Mouse (Mus musculus) heart, embryonic 13.5 days (tissue): Measurements from ENCODE around the gene Pole2. TPM values are rescaled to one million over a fixed set of nuclear protein-coding genes. Genes with fewer than 3 reads are reported as not detected.

Experiments used
- ATAC-seq: fragments of 200-750 bp; cut with Nextera tagmentation; 2 replicates; pipeline ENCODE4 v1.8.0; 2017; ENCODE audit warnings: moderate TSS enrichment; ENCODE audit not compliant: insufficient number of reproducible peaks, low FRiP score, low TSS enrichment; ENCODE audit errors: extremely low read depth
- H3K27ac ChIP-seq: fragments of 300-500 bp; sonication (generic); replicated peaks from 2 replicates; pipeline ENCODE4 v1.5.1; 2015; ENCODE audit warnings: moderate library complexity, mild to moderate bottlenecking, inconsistent platforms
- H3K27me3 ChIP-seq: fragments of 300-500 bp; sonication (generic); replicated peaks from 2 replicates; pipeline ENCODE4 v1.6.1; 2015; ENCODE audit warnings: mild to moderate bottlenecking, inconsistent platforms
- H3K36me3 ChIP-seq: fragments of 300-500 bp; sonication (generic); 2 replicates; pipeline ENCODE4 v1.6.1; 2015; ENCODE audit warnings: mild to moderate bottlenecking, inconsistent platforms
- H3K4me1 ChIP-seq: fragments of 300-500 bp; sonication (generic); 2 replicates; pipeline ENCODE4 v1.6.1; 2015; ENCODE audit warnings: inconsistent platforms
- H3K4me2 ChIP-seq: fragments of 300-500 bp; sonication (generic); 2 replicates; pipeline ENCODE4 v1.6.1; 2015; ENCODE audit warnings: inconsistent platforms, mild to moderate bottlenecking, moderate library complexity
- H3K4me3 ChIP-seq: fragments of 300-500 bp; sonication (generic); 2 replicates; pipeline ENCODE4 v1.5.1; 2015; ENCODE audit warnings: moderate library complexity, mild to moderate bottlenecking, inconsistent platforms
- H3K9ac ChIP-seq: fragments of 300-500 bp; sonication (generic); 2 replicates; pipeline ENCODE4 v1.6.1; 2015; ENCODE audit warnings: inconsistent platforms, mild to moderate bottlenecking, moderate library complexity
- H3K9me3 ChIP-seq: fragments of 300-500 bp; sonication (generic); 2 replicates; pipeline ENCODE4 v1.6.1; 2016; ENCODE audit warnings: inconsistent platforms
- WGBS: fragments of 180-500 bp; shearing (Covaris S2); methylation state at CpG from one replicate; pipeline ENCODE4 v1.1.7; 2015; ENCODE audit warnings: mixed read lengths; 5-methylcytosine and 5-hydroxymethylcytosine counted together
- microRNA-seq: library from miRNA; unstranded; fragments of <30 nt; microRNA quantifications from one replicate; pipeline ENCODE4, GENCODE M21; 2016
- polyA plus RNA-seq: library from polyadenylated mRNA; unstranded; fragments of >200 nt; fragmentation: Nextera tagmentation; extraction: Ambion mirVana; gene quantifications from 2 replicates; pipeline ENCODE4 v1.2.1, GENCODE M21; 2015

Pole2 gene
- polyA plus RNA-seq, 1 experiment from 2014 or later, result 14.6 TPM

DNA sequence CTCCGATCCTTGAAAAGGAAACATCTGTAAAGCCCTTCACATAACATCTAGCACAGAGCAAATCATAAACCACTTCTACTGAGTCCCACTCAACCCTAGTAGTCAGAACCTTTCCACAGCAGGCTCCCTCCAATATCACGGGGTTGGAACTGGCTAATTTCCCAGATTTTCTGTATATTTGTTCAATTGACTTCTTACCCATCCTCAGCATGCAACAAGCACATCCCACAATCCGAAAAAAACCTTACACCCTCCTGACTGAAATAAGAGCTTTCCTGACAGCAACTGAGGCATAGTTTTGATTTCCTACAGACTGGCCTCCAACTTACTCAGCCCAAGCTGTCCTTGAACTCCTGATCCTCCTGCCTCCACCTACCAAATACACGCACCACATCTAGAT, 71.6 kb downstream of the Pole2 start:
- H3K36me3 ChIP-seq, result peaks cover 29% of the 10 kb centered on the region
- H3K4me2 ChIP-seq, result no peak overlapping the region
- H3K9ac ChIP-seq, result no peak overlapping the region
- H3K9me3 ChIP-seq, result no peaks in the 10 kb centered on the region
- H3K4me3 ChIP-seq, result no peak overlapping the region
- H3K27me3 ChIP-seq, result no peaks in the 10 kb centered on the region
- 78% methylated on average over 4 of the region's 4 CpGs for WGBS
- ATAC-seq, result no peak
- no peak overlapping the region for H3K27ac ChIP-seq
- peaks cover 13% of the 10 kb centered on the region for H3K4me1 ChIP-seq

DNA sequence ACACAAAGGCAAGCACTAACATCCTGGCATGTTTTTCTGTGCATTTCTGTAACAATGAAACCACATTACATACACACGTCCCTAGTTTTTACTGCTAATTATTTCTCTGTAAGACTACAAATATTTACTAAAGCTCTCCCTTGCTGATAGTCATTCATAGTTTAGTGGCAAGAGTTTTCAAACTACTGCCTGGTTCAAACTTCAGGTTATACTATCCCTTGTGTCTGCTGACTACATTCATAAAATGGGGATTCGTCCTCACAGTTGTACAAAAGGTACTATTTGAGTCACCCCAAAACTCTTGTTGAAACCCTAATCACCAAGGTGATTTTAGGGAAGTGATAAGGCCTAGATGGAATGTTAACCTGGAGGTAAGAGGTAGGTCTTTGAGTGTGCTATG, 72.1 kb downstream of the Pole2 start:
- WGBS, result 88% methylated on average over 2 of the region's 2 CpGs
- Histone ChIP-seq H3K4me2 (no peak overlapping the region), H3K27ac (no peak overlapping the region), H3K27me3 (no peaks in the 10 kb centered on the region), H3K4me1 (peaks cover 13% of the 10 kb centered on the region), H3K4me3 (no peak overlapping the region), H3K9me3 (no peaks in the 10 kb centered on the region), H3K36me3 (peaks cover 29% of the 10 kb centered on the region), H3K9ac (no peak overlapping the region)
- ATAC-seq, result no peak

Small RNA genes within 50 kb of the gene (microRNA-seq; reads per million reads assigned to microRNA genes)
- gene Gm47287, result not detected
- 1.2 reads per million for gene Gm47295

Other genes starting within 250 kb of the Pole2 start
- gene Rps29, start 69.0 kb downstream of the Pole2 start, polyA plus RNA-seq, result 1,386 and 1,427 TPM in 2 replicates
- 12.8 and 18.0 TPM in 2 replicates for gene Lrr1, start 59.4 kb downstream of the Pole2 start, polyA plus RNA-seq
- 471 and 531 TPM in 2 replicates for gene Rpl36al, start 44.1 kb downstream of the Pole2 start, polyA plus RNA-seq
- gene Mgat2, start 44.0 kb downstream of the Pole2 start, polyA plus RNA-seq, result 36.5 and 36.8 TPM in 2 replicates
- gene Gm49383, start 31.1 kb downstream of the Pole2 start, polyA plus RNA-seq, result 19.0 and 20.5 TPM in 2 replicates
- gene Dnaaf2, start 29.8 kb downstream of the Pole2 start, polyA plus RNA-seq, result 6.4 and 6.8 TPM in 2 replicates
- 14.2 and 20.8 TPM in 2 replicates for gene Gm49384, start 23.9 kb downstream of the Pole2 start, polyA plus RNA-seq
- 8.6 and 9.8 TPM in 2 replicates for gene Klhdc1, start 13.0 kb upstream of the Pole2 start, polyA plus RNA-seq
- 118 and 123 TPM in 2 replicates for gene Klhdc2, start 68.5 kb upstream of the Pole2 start, polyA plus RNA-seq
- gene Nemf, start 129.0 kb upstream of the Pole2 start, polyA plus RNA-seq, result 56.4 and 64.7 TPM in 2 replicates
- 31.5 and 31.9 TPM in 2 replicates for gene Arf6, start 144.0 kb upstream of the Pole2 start, polyA plus RNA-seq
- gene Gm9887, start 144.3 kb upstream of the Pole2 start, polyA plus RNA-seq, result 0.88 and 0.94 TPM in 2 replicates